Mouse (Mus musculus): ENCODE data around the gene Atp2c2. TPM values are rescaled to one million over a fixed set of nuclear protein-coding genes. Genes with fewer than 3 reads are reported as not detected.

Gene Atp2c2
- total RNA-seq, 2 experiments from 2014 or later = 1.8 to 2.0 TPM

GRCm38 (mm10) chr8:119738129-119738907, 38.5 kb downstream of the Atp2c2 start:
- no peak for DNase-seq (ENCODE audit: low spot score in 2 of 2)

- no peak for DNase-seq (ENCODE audit: low spot score in 2 of 2)
Measured at GRCm38 (mm10) chr8:119740634-119741033, 40.8 kb downstream of the Atp2c2 start.

GRCm38 (mm10) chr8:119742409-119742808, 42.6 kb downstream of the Atp2c2 start:
- no peak for DNase-seq (ENCODE audit: low spot score in 2 of 2)

GRCm38 (mm10) chr8:119743291-119744026, 43.6 kb downstream of the Atp2c2 start:
- DNase-seq (ENCODE audit: low spot score in 2 of 2) = peak; percentile 52 to 64

GRCm38 (mm10) chr8:119744604-119745003, 44.8 kb downstream of the Atp2c2 start:
- no peak for DNase-seq (ENCODE audit: low spot score in 2 of 2)

- DNase-seq (ENCODE audit: low spot score in 2 of 2) = no peak
Measured at GRCm38 (mm10) chr8:119755238-119756146, 55.7 kb downstream of the Atp2c2 start.

- DNase-seq (ENCODE audit: low spot score in 2 of 2) = no peak
Measured at GRCm38 (mm10) chr8:119756147-119756461, 56.3 kb downstream of the Atp2c2 start.

- DNase-seq (ENCODE audit: low spot score in 2 of 2) = no peak
Measured at GRCm38 (mm10) chr8:119756538-119756937, 56.7 kb downstream of the Atp2c2 start.

- DNase-seq (ENCODE audit: low spot score in 2 of 2) = no peak
Measured at GRCm38 (mm10) chr8:119761692-119762091, 61.9 kb downstream of the Atp2c2 start.

GRCm38 (mm10) chr8:119762226-119763220, 62.7 kb downstream of the Atp2c2 start:
- DNase-seq (ENCODE audit: low spot score in 2 of 2) = no peak

GRCm38 (mm10) chr8:119765311-119765710, 65.5 kb downstream of the Atp2c2 start:
- no peak for DNase-seq (ENCODE audit: low spot score in 2 of 2)

- no peak for DNase-seq (ENCODE audit: low spot score in 2 of 2)
Measured at GRCm38 (mm10) chr8:119765761-119766444, 66.1 kb downstream of the Atp2c2 start.

GRCm38 (mm10) chr8:119776668-119777245, 76.9 kb downstream of the Atp2c2 start:
- DNase-seq (ENCODE audit: low spot score in 2 of 2) = no peak

- DNase-seq (ENCODE audit: low spot score in 2 of 2) = peak; percentile 47 to 63
Measured at GRCm38 (mm10) chr8:119777765-119778164, 78.0 kb downstream of the Atp2c2 start.

- DNase-seq (ENCODE audit: low spot score in 2 of 2) = peak; percentile 100
Measured at GRCm38 (mm10) chr8:119778263-119778662, 78.5 kb downstream of the Atp2c2 start, which contains the start of gene Tldc1. Gene Tldc1 (minus strand): TSS chr8:119778416.

- DNase-seq (ENCODE audit: low spot score in 2 of 2) = peak; percentile 83 to 87
Measured at GRCm38 (mm10) chr8:119779013-119779737, 79.4 kb downstream of the Atp2c2 start.

- no peak for DNase-seq (ENCODE audit: low spot score in 2 of 2)
Measured at GRCm38 (mm10) chr8:119780402-119781049, 80.7 kb downstream of the Atp2c2 start.
